Mouse (Mus musculus) forebrain, postnatal 0 days (tissue): ENCODE data around the gene Lin37. TPM values are rescaled to one million over a fixed set of nuclear protein-coding genes. Genes with fewer than 3 reads are reported as not detected.
A peak's percentile ranks its signal among the peaks of the same experiment; 100 is the strongest.

ENCODE experiments used
- ATAC-seq: fragments of 200-750 bp; cut with Nextera tagmentation; 2 replicates; pipeline ENCODE4 v1.8.0; 2017; ENCODE audit warnings: mild to moderate bottlenecking, moderate library complexity
- DNase-seq: peaks from one replicate; pipeline ENCODE4 v3.0.0-alpha.2; 2015
- H3K27ac ChIP-seq: fragments of 300-500 bp; sonication (generic); 2 replicates; pipeline ENCODE4 v1.5.1; 2014; ENCODE audit warnings: low read depth, mild to moderate bottlenecking, antibody characterized with exemption, low read length, moderate library complexity, mixed read lengths
- H3K27me3 ChIP-seq: fragments of 300-500 bp; sonication (generic); 2 replicates; pipeline ENCODE4 v1.6.1; 2014; ENCODE audit warnings: mild to moderate bottlenecking, low read length, mixed read lengths; ENCODE audit not compliant: insufficient read depth
- H3K36me3 ChIP-seq: fragments of 300-500 bp; sonication (generic); 2 replicates; pipeline ENCODE4 v1.6.1; 2014; ENCODE audit warnings: mild to moderate bottlenecking, moderate library complexity; ENCODE audit not compliant: insufficient read depth
- H3K4me1 ChIP-seq: fragments of 300-500 bp; sonication (generic); 2 replicates; pipeline ENCODE4 v1.6.1; 2014; ENCODE audit warnings: antibody characterized with exemption; ENCODE audit not compliant: insufficient read depth
- H3K4me2 ChIP-seq: fragments of 300-500 bp; sonication (generic); 2 replicates; pipeline ENCODE4 v1.6.1; 2014; ENCODE audit warnings: low read depth, mild to moderate bottlenecking, moderate library complexity
- H3K4me3 ChIP-seq: fragments of 300-500 bp; sonication (generic); 2 replicates; pipeline ENCODE4 v1.5.1; 2014; ENCODE audit warnings: low read depth, low read length, mixed read lengths
- H3K9ac ChIP-seq: fragments of 300-500 bp; sonication (generic); 2 replicates; pipeline ENCODE4 v1.6.1; 2014; ENCODE audit warnings: mild to moderate bottlenecking
- H3K9me3 ChIP-seq: fragments of 300-500 bp; sonication (generic); 2 replicates; pipeline ENCODE4 v1.6.1; 2016; ENCODE audit warnings: low read length
- CTCF ChIP-seq: sonication (generic); IDR thresholded peaks from 2 replicates; pipeline ENCODE4 v1.5.1; 2016; ENCODE audit warnings: antibody characterized with exemption, control low read depth, low read depth
- WGBS: fragments of 180-500 bp; shearing (Covaris S2); extraction: QIAGEN DNeasy Blood & Tissue Kit; methylation state at CpG from one replicate; pipeline ENCODE4 v1.1.7; 2014; 5-methylcytosine and 5-hydroxymethylcytosine counted together
- polyA plus RNA-seq: library from polyadenylated mRNA; unstranded; fragments of >200 nt; fragmentation: Nextera tagmentation; extraction: Ambion mirVana; gene quantifications from 2 replicates; pipeline ENCODE4 v1.2.1, GENCODE M21; 2015
- total RNA-seq: library from RNA; depleted of rRNA; stranded (reverse); fragments of >200 nt; gene quantifications from 2 replicates; pipeline ENCODE4 v1.2.3, GENCODE M21; 2014

Lin37 gene
- total and polyA plus RNA-seq, 2 experiments from 2014 or later, result 16.0 to 53.0 TPM

DNA sequence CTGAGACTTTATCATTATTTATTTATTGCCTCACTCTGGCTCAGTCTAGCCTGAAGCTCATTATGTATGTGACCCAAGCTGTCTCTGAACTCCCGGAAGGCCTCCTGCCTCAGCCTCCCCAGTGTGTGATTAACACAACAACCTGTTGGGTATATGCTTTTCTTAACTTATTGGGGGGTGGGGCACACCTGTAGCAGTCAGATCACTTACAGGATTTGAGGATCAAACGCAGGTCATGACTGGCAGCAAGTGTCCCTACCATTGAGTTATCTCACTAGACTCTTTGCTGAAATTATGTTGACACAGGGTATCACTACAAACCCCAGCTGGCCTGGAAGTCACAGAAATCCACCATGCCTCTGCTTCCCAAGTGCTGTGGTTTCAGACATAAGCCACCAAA, 658 bp upstream of the Lin37 start:
- Histone ChIP-seq H3K27me3 (no peaks in the 10 kb centered on the region), H3K4me3 (no peak overlapping the region), H3K9me3 (no peaks in the 10 kb centered on the region), H3K4me2 (no peak overlapping the region; the same call in 1 of the 2 replicates), H3K9ac (no peak overlapping the region), H3K27ac (no peak overlapping the region), H3K36me3 (peaks cover 22% of the 10 kb centered on the region), H3K4me1 (peaks cover 11% of the 10 kb centered on the region)
- DNase-seq (no peak), ATAC-seq (no peak)
- 73% methylated on average over 2 of the region's 2 CpGs for WGBS
- TF ChIP-seq CTCF, result no peak

DNA sequence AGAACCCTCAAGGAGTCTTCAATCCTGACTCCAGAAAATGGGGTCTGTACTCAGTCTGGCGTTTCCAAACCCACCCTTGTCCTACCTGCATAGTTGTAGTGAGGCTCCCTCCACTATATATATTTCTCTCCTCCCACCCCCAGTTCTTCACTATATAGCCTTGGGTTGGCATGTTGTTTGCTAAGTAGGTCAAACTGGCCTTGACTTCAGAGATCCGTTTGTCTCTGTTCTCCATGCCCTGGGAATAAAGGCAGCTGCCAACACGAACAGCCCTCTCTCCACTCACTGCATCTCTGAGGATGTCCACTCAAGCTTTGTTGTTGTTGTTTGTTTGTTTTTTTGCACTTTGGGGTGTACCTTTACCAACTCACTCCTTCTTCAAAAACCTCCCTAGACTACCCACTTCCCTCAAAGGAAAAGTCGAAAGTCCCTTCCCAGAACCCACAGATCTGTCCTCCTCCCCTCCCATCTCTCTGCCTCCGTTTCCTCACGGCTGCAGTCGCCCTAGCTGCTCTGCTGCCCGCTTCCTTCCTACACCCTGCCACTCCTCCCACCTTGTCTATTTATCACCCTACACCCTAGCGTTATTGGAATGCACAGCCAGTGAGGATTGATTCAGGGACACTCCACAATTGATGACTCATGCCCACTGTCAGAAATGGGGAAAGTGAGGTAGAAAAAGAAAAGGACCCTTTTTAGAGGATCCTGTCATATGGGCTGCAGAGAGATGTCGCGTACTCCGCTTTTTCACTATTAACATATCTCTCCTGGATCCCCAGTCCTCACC, 789 bp downstream of the Lin37 start:
- Histone ChIP-seq H3K36me3 (peaks cover 27% of the 10 kb centered on the region), H3K27ac (peak overlapping the region; percentile 29; the same call in 1 of the 2 replicates), H3K4me2 (peak overlapping the region; percentile 85), H3K4me1 (peaks cover 11% of the 10 kb centered on the region), H3K9ac (peak overlapping the region; percentile 64), H3K27me3 (no peaks in the 10 kb centered on the region), H3K9me3 (no peaks in the 10 kb centered on the region), H3K4me3 (peak overlapping the region; percentile 62)
- ATAC-seq (no peak), DNase-seq (no peak)
- WGBS, result 16% methylated on average over 12 of the region's 12 CpGs
- TF ChIP-seq CTCF, result no peak

DNA sequence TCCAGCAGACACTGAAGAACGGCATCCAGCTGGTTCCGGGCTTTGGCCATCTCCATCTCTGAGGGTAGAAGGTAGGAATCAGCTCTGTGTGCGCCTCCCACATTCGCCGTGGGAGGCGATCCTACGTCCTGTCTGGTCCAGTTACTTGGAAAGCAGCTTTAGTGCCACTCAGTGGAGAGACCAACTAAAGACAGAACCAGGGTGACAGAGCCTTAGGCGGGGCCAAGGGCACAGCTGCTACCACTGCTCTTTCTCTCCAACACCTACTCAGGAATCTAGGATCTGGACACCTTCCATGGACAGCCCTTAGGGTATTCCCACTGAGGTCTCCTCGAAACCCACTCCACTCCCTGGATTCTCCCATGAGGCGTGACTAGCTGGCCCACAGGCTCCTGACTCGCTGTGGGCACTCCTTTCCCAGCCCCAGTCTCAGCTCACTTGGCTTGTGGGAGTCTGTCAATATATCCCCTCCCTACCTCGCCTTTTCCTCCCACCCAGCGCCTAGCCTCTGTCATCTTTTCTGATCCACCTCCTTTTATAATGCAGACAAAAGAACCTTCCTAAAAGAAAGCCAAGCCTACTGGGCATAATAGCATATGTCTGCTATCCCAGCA, 1.6 kb downstream of the Lin37 start:
- H3K4me3 ChIP-seq, result no peak overlapping the region

DNA sequence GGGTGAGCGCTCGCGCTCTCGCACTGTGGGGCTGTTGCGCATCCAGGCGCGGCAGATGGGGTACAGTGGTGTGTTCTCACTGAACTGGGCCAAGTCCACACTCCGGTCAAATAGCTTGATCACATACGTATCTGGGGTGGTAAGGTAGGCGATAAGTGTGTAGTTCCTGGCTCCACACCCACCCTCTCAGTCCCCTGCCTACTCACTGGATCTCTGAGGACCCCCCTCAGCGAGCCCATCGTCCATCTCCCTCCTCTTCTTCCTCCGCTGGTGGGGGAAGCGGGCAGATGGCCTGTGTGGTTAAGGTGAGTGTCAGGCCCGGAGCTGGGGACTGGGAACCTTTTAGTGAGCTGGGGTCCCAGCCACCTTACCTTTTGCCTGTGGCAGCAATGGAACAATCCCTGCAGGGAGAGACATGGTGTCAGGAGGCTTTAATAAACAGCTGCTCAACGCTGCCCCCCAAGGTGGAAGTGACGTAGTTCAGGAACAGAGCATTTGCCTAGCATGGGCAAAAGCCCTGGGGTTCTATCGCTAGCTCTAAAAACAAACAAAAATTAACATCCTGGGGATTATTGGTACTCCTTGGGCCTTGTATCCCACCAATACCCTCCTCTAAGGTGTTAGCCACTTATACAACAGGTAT, 2.6 kb downstream of the Lin37 start:
- Histone ChIP-seq H3K36me3 (peaks cover 27% of the 10 kb centered on the region), H3K4me3 (no peak overlapping the region), H3K9me3 (no peaks in the 10 kb centered on the region), H3K27ac (no peak overlapping the region), H3K27me3 (no peaks in the 10 kb centered on the region), H3K4me1 (peaks cover 21% of the 10 kb centered on the region), H3K9ac (no peak overlapping the region), H3K4me2 (no peak overlapping the region)
- whole genome bisulfite sequencing, result 94% methylated on average over 18 of the region's 18 CpGs
- no peak for DNase-seq
- TF ChIP-seq CTCF, result 0 out of 2 replicates have a peak, but pooled peaks have one; percentile 16
- no peak for ATAC-seq

More for the DNA sequence above, 1.6 kb downstream of the Lin37 start:
- no peak overlapping the region for H3K4me2 ChIP-seq
- no peaks in the 10 kb centered on the region for H3K27me3 ChIP-seq
- DNase-seq (no peak), ATAC-seq (no peak)
- WGBS, result 86% methylated on average over 13 of the region's 13 CpGs
- TF ChIP-seq CTCF, result no peak
- H3K36me3 ChIP-seq, result peaks cover 27% of the 10 kb centered on the region
- H3K27ac ChIP-seq, result no peak overlapping the region
- 0 out of 2 replicates have a peak overlapping the region, but pooled peaks have one; percentile 64 for H3K9ac ChIP-seq
- peaks cover 16% of the 10 kb centered on the region for H3K4me1 ChIP-seq
- H3K9me3 ChIP-seq, result no peaks in the 10 kb centered on the region

DNA sequence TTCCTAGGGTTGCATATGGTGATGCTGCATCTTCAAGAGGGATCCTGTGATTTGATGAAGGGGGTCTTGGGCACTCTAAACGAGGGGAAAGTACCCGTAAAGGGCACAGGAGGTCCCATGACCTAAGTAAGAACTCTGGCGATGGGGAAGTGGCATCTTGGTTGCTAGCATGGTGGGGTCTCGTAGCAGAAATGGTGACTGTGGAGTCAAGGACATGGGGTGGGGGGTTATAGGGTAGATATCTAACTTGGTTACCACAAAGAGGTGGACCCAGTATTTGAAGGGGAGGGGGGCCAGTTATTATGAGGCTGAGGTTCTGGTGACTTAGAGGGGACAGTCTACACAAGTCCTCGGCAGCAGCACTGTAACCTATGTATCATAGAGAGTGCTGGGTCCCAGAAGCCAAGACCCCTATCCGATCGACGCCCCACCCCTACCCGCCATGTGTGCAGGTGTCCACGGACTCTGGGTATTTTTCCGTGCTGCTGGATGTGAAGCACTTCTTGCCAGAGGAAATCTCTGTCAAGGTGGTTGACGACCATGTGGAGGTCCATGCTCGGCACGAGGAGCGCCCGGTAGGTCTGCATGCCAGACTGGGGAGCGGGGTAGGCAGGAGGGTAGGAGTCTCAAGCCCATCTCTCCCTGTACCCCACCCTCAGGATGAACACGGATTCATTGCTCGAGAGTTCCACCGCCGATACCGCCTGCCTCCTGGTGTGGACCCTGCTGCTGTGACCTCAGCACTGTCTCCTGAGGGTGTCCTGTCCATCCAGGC, 5.6 kb downstream of the Lin37 start:
- WGBS, result 87% methylated on average over 22 of the region's 22 CpGs
- Histone ChIP-seq H3K9ac (peak overlapping the region; percentile 44; the same call in 1 of the 2 replicates), H3K4me2 (peak overlapping the region; percentile 75), H3K36me3 (peaks cover 32% of the 10 kb centered on the region), H3K27me3 (no peaks in the 10 kb centered on the region), H3K4me3 (no peak overlapping the region), H3K9me3 (no peaks in the 10 kb centered on the region), H3K27ac (no peak overlapping the region), H3K4me1 (peaks cover 19% of the 10 kb centered on the region; the same call in 1 of the 2 replicates)
- ATAC-seq, result no peak
- no peak for TF ChIP-seq CTCF
- DNase-seq, result no peak

DNA sequence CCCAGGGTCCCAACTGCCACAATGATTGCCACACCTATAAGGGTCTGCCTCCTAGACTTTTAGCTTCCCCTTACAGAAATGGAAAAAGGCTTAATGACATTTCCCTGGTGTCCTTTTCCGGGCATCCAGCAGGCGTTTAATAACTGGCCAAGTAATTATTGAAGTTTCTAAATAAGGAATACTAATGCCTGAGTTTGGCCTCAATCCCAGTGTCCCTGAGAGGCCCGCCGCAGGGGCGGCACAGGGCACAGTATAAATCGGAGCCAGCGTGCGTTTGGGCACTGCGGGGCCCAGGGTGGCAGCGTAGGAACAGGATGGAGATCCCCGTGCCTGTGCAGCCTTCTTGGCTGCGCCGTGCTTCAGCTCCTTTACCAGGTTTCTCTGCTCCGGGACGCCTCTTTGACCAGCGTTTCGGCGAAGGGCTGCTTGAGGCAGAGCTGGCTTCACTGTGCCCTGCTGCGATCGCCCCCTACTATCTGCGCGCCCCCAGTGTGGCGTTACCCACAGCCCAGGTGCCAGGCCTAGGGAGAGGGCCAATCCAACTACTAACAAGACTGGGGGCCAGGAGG, 6.5 kb downstream of the Lin37 start:
- Histone ChIP-seq H3K36me3 (peaks cover 36% of the 10 kb centered on the region), H3K4me3 (peak overlapping the region; percentile 55), H3K27ac (peak overlapping the region; percentile 73), H3K27me3 (no peaks in the 10 kb centered on the region), H3K9me3 (no peaks in the 10 kb centered on the region), H3K4me1 (peaks cover 10% of the 10 kb centered on the region; the same call in 1 of the 2 replicates), H3K4me2 (peak overlapping the region; percentile 75), H3K9ac (peak overlapping the region; percentile 44)
- TF ChIP-seq CTCF, result no peak
- DNase-seq (no peak), ATAC-seq (no peak)
- WGBS, result 2% methylated on average over 23 of the region's 23 CpGs
